Mouse (Mus musculus): ENCODE data around the gene Prss8. TPM values are rescaled to one million over a fixed set of nuclear protein-coding genes. Genes with fewer than 3 reads are reported as not detected.

Gene Prss8
- polyA plus RNA-seq, 1 experiment: 0.08 TPM

GRCm38 (mm10) chr7:127925252-127925651 lies 4.7 kb downstream of the Prss8 start:
- WGBS: 68% methylated on average over 5 of the region's 5 CpGs
- DNase-seq: no peak
- TF ChIP-seq CTCF (IDR thresholded peaks at IDR 0.05; ENCODE audit: borderline replicate concordance, insufficient read depth, low read depth, low read length) (no peak), POLR2A (IDR thresholded peaks at IDR 0.05; ENCODE audit: borderline replicate concordance, insufficient read depth, low read length) (no peak)
- Histone ChIP-seq H3K27me3 (ENCODE audit: control insufficient read depth, insufficient read depth, low read length) (no peaks in the 10 kb centered on the region), H3K4me3 (replicated peaks; ENCODE audit: insufficient read depth, low read depth, low read length) (no peak overlapping the region), H3K4me1 (ENCODE audit: control insufficient read depth, insufficient read depth, low read length) (no peaks in the 10 kb centered on the region), H3K27ac (ENCODE audit: insufficient read depth, low read length) (no peak overlapping the region)

DNA sequence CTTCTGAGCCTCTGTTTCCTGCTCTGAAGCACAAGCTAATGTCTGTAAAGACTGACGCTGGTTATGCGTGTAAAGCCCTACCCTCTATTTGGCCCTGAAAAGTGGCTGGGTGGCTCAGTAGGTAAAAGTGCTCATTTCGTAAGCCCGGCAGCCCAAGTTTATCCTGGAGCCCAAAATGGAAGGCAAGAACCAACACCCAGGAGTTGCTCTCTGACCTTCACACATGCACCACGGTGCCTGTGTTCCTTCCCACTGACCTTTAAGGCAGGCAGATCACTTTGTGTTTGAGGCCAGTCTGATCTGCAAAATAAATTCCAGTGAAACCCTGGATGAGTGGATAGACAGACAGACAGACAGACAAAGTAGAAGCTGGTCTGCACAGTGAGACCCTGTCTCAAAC lies 6.2 kb downstream of the Prss8 start:
- WGBS: 87% methylated on average over 5 of the region's 5 CpGs
- Histone ChIP-seq H3K27ac (ENCODE audit: insufficient read depth, low read length) (no peak overlapping the region), H3K4me3 (replicated peaks; ENCODE audit: insufficient read depth, low read depth, low read length) (no peak overlapping the region), H3K27me3 (ENCODE audit: control insufficient read depth, insufficient read depth, low read length) (no peaks in the 10 kb centered on the region), H3K4me1 (ENCODE audit: control insufficient read depth, insufficient read depth, low read length) (no peaks in the 10 kb centered on the region)
- TF ChIP-seq CTCF (IDR thresholded peaks at IDR 0.05; ENCODE audit: borderline replicate concordance, insufficient read depth, low read depth, low read length) (no peak), POLR2A (IDR thresholded peaks at IDR 0.05; ENCODE audit: borderline replicate concordance, insufficient read depth, low read length) (no peak)
- DNase-seq: no peak

DNA sequence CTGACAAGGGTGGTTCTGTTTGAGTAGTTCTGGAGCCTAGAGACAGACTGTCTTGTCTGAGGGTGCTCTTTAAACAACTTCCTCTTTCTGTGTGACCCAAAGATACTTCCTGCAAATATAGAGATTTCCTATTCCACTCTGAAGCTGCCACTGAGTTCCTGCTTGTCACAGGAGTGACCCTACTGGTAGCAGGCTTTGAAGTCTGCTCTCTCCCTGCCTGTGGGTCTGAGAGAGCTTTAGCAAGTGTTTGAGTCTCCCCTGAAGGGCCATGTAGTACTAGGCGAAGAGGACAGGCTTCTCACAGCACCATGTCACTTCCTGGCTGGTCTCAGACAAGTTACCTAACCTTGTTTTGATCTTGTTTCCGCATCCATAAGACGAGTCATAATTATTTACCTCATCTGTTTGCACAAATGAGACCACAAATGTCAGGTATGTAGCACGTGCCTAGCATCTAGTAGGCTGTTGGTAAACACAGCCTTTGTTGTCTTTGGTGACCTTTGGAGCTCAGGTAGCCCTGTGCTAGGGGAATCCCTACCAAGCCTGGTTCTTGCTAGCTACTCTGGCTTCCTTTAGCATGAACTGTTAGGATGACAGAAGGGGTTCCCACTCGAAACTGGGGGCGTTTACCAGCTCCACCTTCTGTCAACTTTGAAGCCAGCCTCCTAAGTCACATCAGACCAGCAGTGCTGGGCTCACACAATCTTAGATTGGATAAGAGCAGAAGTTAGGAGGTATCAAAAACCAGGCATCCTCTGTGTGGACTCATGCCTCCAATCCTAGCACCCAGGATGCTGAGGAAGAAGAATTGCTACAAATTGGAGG lies 7.2 kb downstream of the Prss8 start:
- Histone ChIP-seq H3K4me1 (ENCODE audit: control insufficient read depth, insufficient read depth, low read length) (no peaks in the 10 kb centered on the region), H3K27ac (ENCODE audit: insufficient read depth, low read length) (no peak overlapping the region), H3K4me3 (replicated peaks; ENCODE audit: insufficient read depth, low read depth, low read length) (no peak overlapping the region), H3K27me3 (ENCODE audit: control insufficient read depth, insufficient read depth, low read length) (no peaks in the 10 kb centered on the region)
- TF ChIP-seq CTCF (IDR thresholded peaks at IDR 0.05; ENCODE audit: borderline replicate concordance, insufficient read depth, low read depth, low read length) (no peak), POLR2A (IDR thresholded peaks at IDR 0.05; ENCODE audit: borderline replicate concordance, insufficient read depth, low read length) (no peak)
- DNase-seq: no peak
- WGBS: 75% methylated on average over 6 of the region's 6 CpGs

- Histone ChIP-seq H3K4me3 (replicated peaks; ENCODE audit: insufficient read depth, low read depth, low read length) (no peak overlapping the region), H3K27me3 (ENCODE audit: control insufficient read depth, insufficient read depth, low read length) (no peaks in the 10 kb centered on the region), H3K27ac (ENCODE audit: insufficient read depth, low read length) (no peak overlapping the region), H3K4me1 (ENCODE audit: control insufficient read depth, insufficient read depth, low read length) (no peaks in the 10 kb centered on the region)
- peak; percentile 39; the same call in 1 of the 2 replicates for TF ChIP-seq CTCF (IDR thresholded peaks at IDR 0.05; ENCODE audit: borderline replicate concordance, insufficient read depth, low read depth, low read length)
- TF ChIP-seq POLR2A (IDR thresholded peaks at IDR 0.05; ENCODE audit: borderline replicate concordance, insufficient read depth, low read length): no peak
- WGBS: 59% methylated on average over 8 of the region's 8 CpGs
- DNase-seq: no peak
These were observed 8.4 kb downstream of the Prss8 start for GRCm38 (mm10) chr7:127921516-127921915.

- TF ChIP-seq POLR2A (IDR thresholded peaks at IDR 0.05; ENCODE audit: borderline replicate concordance, insufficient read depth, low read length): no peak
- TF ChIP-seq CTCF (IDR thresholded peaks at IDR 0.05; ENCODE audit: borderline replicate concordance, insufficient read depth, low read depth, low read length): peak; percentile 13; the same call in 1 of the 2 replicates
- H3K27me3 ChIP-seq (ENCODE audit: control insufficient read depth, insufficient read depth, low read length): no peaks in the 10 kb centered on the region
- no peak overlapping the region for H3K27ac ChIP-seq (ENCODE audit: insufficient read depth, low read length)
- H3K4me3 ChIP-seq (replicated peaks; ENCODE audit: insufficient read depth, low read depth, low read length): no peak overlapping the region
- H3K4me1 ChIP-seq (ENCODE audit: control insufficient read depth, insufficient read depth, low read length): no peaks in the 10 kb centered on the region
- 78% methylated on average over 7 of the region's 7 CpGs for WGBS
- no peak for DNase-seq
These were observed 10.6 kb downstream of the Prss8 start for GRCm38 (mm10) chr7:127919290-127919689.

DNA sequence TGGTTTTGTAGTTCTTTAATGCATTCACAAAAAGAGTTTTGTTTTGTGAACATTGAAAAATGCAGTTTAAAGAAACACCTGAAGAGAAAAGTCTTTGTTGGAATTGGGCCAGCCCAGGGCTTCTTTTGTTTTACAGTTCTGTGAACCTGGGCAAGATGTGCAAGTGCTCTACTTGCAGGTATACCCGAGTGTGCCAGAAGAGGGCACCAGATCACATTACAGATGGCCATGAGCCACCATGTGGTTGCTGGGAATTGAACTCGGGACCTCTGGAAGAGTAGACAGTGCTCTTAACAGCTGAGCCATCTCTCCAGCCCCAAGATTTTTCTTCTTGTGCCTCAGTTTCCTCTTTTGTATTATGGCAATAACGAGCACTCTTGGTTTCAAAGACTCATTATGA lies 11.7 kb downstream of the Prss8 start:
- H3K27ac ChIP-seq (ENCODE audit: insufficient read depth, low read length): no peak overlapping the region

DNA sequence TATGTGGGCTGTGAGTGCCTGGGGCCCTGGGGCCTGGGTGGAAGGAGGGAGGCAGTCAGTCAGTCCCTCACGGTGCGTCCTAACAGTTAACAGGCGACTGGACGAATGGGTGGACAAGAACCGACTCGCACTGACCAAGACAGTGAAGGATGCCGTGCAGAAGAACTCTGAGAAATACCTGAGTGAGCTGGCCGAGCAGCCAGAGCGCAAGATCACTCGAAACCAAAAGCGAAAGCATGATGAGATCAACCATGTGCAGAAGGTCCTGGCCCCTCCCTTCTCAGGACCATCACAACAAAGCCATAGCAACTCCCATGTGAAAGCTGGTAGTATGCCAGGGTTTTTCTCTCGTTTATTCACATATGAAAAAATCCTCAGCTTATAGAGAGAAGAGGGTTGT lies 14.6 kb downstream of the Prss8 start:
- TF ChIP-seq POLR2A (IDR thresholded peaks at IDR 0.05; ENCODE audit: borderline replicate concordance, insufficient read depth, low read length) (no peak), CTCF (IDR thresholded peaks at IDR 0.05; ENCODE audit: borderline replicate concordance, insufficient read depth, low read depth, low read length) (no peak)
- 91% methylated on average over 12 of the region's 12 CpGs for WGBS
- Histone ChIP-seq H3K27me3 (ENCODE audit: control insufficient read depth, insufficient read depth, low read length) (no peaks in the 10 kb centered on the region), H3K4me3 (replicated peaks; ENCODE audit: insufficient read depth, low read depth, low read length) (no peak overlapping the region), H3K27ac (ENCODE audit: insufficient read depth, low read length) (no peak overlapping the region), H3K4me1 (ENCODE audit: control insufficient read depth, insufficient read depth, low read length) (no peaks in the 10 kb centered on the region)
- DNase-seq: no peak

More for the DNA sequence above, 11.7 kb downstream of the Prss8 start:
- WGBS: 50% methylated on average over 3 of the region's 3 CpGs
- H3K27me3 ChIP-seq (ENCODE audit: control insufficient read depth, insufficient read depth, low read length): no peaks in the 10 kb centered on the region
- no peak for TF ChIP-seq POLR2A (IDR thresholded peaks at IDR 0.05; ENCODE audit: borderline replicate concordance, insufficient read depth, low read length)
- TF ChIP-seq CTCF (IDR thresholded peaks at IDR 0.05; ENCODE audit: borderline replicate concordance, insufficient read depth, low read depth, low read length): peak; percentile 45
- no peak overlapping the region for H3K4me3 ChIP-seq (replicated peaks; ENCODE audit: insufficient read depth, low read depth, low read length)
- peak; percentile 34 to 47 for DNase-seq
- H3K4me1 ChIP-seq (ENCODE audit: control insufficient read depth, insufficient read depth, low read length): no peaks in the 10 kb centered on the region

- Histone ChIP-seq H3K27me3 (ENCODE audit: control insufficient read depth, insufficient read depth, low read length) (no peaks in the 10 kb centered on the region), H3K27ac (ENCODE audit: insufficient read depth, low read length) (no peak overlapping the region), H3K4me1 (ENCODE audit: control insufficient read depth, insufficient read depth, low read length) (no peaks in the 10 kb centered on the region), H3K4me3 (replicated peaks; ENCODE audit: insufficient read depth, low read depth, low read length) (peak overlapping the region; percentile 90)
- DNase-seq: no peak
- TF ChIP-seq POLR2A (IDR thresholded peaks at IDR 0.05; ENCODE audit: borderline replicate concordance, insufficient read depth, low read length) (no peak), CTCF (IDR thresholded peaks at IDR 0.05; ENCODE audit: borderline replicate concordance, insufficient read depth, low read depth, low read length) (no peak)
- 27% methylated on average over 4 of the region's 4 CpGs for WGBS
These were observed 17.0 kb downstream of the Prss8 start for GRCm38 (mm10) chr7:127912938-127913337.
